Mouse (Mus musculus) forebrain, embryonic 15.5 days (tissue): ENCODE measurements around the gene Xk. TPM values are rescaled to one million over a fixed set of nuclear protein-coding genes. Genes with fewer than 3 reads are reported as not detected.

Source experiments
- ATAC-seq: fragments of 200-750 bp; cut with Nextera tagmentation; replicated peaks from 2 replicates; pipeline ENCODE4 v1.8.0; 2017; ENCODE audit warnings: mild to moderate bottlenecking, moderate TSS enrichment, moderate library complexity
- H3K27ac ChIP-seq: fragments of 300-500 bp; sonication (generic); replicated peaks from 2 replicates; pipeline ENCODE4 v1.5.1; 2015; ENCODE audit warnings: mild to moderate bottlenecking, inconsistent platforms
- H3K27me3 ChIP-seq: fragments of 300-500 bp; sonication (generic); 2 replicates; pipeline ENCODE4 v1.6.1; 2015; ENCODE audit warnings: inconsistent platforms
- H3K36me3 ChIP-seq: fragments of 300-500 bp; sonication (generic); 2 replicates; pipeline ENCODE4 v1.6.1; 2015; ENCODE audit warnings: mild to moderate bottlenecking, inconsistent platforms
- H3K4me1 ChIP-seq: fragments of 300-500 bp; sonication (generic); 2 replicates; pipeline ENCODE4 v1.6.1; 2015; ENCODE audit warnings: inconsistent platforms
- H3K4me2 ChIP-seq: fragments of 300-500 bp; sonication (generic); replicated peaks from 2 replicates; pipeline ENCODE4 v1.6.1; 2015; ENCODE audit warnings: mild to moderate bottlenecking, inconsistent platforms
- H3K4me3 ChIP-seq: fragments of 300-500 bp; sonication (generic); 2 replicates; pipeline ENCODE4 v1.5.1; 2015; ENCODE audit warnings: mild to moderate bottlenecking, inconsistent platforms
- H3K9ac ChIP-seq: fragments of 300-500 bp; sonication (generic); replicated peaks from 2 replicates; pipeline ENCODE4 v1.6.1; 2015; ENCODE audit warnings: mild to moderate bottlenecking, inconsistent platforms
- H3K9me3 ChIP-seq: fragments of 300-500 bp; sonication (generic); 2 replicates; pipeline ENCODE4 v1.6.1; 2016; ENCODE audit warnings: inconsistent platforms
- WGBS: fragments of 180-500 bp; shearing (Covaris S2); methylation state at CpG from one replicate; pipeline ENCODE4 v1.1.7; 2015; ENCODE audit warnings: mixed read lengths; 5-methylcytosine and 5-hydroxymethylcytosine counted together
- polyA plus RNA-seq: library from polyadenylated mRNA; unstranded; fragments of >200 nt; fragmentation: Nextera tagmentation; extraction: Ambion mirVana; gene quantifications from 2 replicates; pipeline ENCODE4 v1.2.1, GENCODE M21; 2015

Xk gene
- polyA plus RNA-seq: 3.2 and 3.7 TPM in 2 replicates

DNA sequence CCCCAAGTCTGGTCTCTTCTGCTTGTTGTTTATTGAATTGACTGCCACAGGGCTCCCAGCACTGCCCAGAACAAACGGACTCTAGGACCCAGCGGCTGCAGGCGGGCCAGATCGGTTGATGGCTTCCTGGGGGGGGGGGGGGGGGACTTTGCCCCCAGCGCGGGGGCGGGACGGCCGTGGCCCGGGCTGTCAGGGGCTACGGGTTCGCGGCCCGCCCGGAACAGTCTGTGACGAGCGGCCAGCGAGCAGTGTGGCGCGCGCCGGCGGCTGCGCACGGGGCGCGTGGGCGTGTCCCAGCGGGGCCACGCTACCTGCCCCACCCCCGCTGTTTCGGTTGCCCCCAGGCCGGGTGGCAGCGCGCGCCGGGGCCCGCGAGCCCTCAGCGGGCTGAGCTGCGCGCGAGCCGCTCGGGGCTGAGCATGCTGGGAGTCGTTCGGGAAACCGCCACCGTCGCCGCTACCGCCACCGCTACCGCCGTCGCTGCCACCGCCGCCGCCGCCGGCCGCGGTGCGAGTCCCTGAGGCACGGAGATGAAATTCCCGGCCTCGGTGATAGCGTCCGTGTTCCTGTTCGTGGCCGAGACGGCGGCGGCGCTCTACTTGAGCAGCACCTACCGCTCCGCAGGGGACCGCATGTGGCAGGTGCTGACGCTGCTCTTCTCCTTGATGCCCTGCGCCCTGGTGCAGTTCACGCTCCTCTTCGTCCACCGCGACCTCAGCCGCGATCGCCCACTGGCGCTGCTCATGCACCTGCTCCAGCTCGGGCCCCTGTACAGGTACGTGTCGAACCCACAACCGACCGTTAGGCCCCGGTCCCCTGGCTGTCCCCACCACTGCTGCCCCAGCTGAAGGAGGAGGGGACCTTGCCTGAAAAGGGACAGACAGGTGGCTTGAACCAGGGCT is at the start of gene Xk:
Xk (plus strand) TSS at position 297 of the 902 bp plus-strand sequence.
- no peaks in the 10 kb centered on the region for H3K4me1 ChIP-seq
- no peaks in the 10 kb centered on the region for H3K36me3 ChIP-seq
- peak within 1 kb of the TSS; percentile 44 for H3K4me2 ChIP-seq
- peak within 1 kb of the TSS; percentile 36 for H3K9ac ChIP-seq
- WGBS: 15% methylated on average over 92 of the region's 94 CpGs
- no peaks in the 10 kb centered on the region for H3K9me3 ChIP-seq
- no peaks in the 10 kb centered on the region for H3K27me3 ChIP-seq
- ATAC-seq: peak; percentile 91
- H3K27ac ChIP-seq: peak within 1 kb of the TSS; percentile 12
- peak within 1 kb of the TSS; percentile 58 for H3K4me3 ChIP-seq

DNA sequence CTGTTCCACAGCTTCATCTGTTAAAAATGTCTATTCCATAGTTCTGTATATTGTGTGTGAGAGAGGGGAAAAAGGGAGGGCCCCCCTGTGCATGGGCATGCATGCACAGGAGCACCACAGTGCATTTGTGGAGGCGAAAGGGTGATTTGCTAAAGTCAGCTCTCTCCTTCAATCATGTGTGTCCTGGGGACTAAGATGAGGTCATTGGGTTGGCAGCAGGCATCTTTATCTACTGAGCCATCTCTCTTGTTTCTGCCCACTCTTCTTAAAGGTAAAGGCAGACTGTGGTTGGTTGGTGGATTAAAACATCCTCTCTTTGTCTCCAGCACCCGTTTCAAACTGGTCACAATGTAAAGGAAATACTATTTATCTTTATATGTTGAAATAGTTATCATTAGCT is 45.5 kb upstream of the Xk start:
- 70% methylated on average over 2 of the region's 2 CpGs for WGBS
- Histone ChIP-seq H3K9me3 (no peaks in the 10 kb centered on the region), H3K4me1 (no peaks in the 10 kb centered on the region), H3K9ac (no peak overlapping the region), H3K27ac (no peak overlapping the region), H3K4me2 (no peak overlapping the region), H3K36me3 (no peaks in the 10 kb centered on the region), H3K27me3 (no peaks in the 10 kb centered on the region), H3K4me3 (no peak overlapping the region)
- ATAC-seq: no peak

DNA sequence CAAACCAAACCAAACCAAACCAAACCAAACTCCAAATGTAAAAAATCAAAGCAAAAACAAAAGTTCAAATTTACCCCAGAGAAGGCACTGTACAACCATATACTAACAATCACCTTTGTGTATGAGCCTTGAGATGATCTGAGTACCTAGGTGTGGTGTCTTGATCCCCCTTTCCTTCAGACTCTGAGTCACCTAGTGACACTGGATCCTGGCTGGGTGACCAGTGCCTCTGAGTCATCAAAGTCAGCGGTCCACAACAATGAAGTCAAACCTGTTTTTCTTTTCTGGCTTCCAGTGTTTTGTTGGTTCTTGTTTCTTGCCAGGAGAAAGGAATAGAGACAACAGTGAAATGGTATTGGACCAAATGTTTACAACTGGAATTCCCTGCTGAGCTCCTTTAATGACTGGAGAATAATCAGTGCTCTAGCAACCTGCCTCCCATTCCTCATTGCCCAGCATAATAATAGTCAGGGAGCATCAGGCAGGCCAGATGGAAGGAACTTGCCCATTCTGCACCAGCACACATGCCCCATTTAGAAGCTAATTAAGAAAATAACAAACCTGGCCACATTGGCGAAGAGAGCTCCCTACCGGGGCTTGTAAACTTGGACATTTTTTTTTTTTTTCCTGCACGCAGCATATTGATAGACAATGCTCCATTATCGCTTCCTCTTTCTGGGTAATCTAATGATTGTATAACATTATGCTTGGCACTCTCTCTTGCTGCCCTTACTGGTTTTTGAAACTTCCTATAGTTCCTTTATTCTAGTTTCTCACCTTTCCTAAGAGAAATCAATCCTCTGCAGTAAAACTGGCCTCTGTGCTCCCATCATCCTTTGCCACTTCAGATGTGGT is 31.6 kb upstream of the Xk start:
- peaks cover 14% of the 10 kb centered on the region; the same call in 1 of the 2 replicates for H3K4me1 ChIP-seq
- WGBS: 45% methylated on average over 5 of the region's 5 CpGs
- H3K36me3 ChIP-seq: no peaks in the 10 kb centered on the region
- H3K27ac ChIP-seq: 0 out of 2 replicates have a peak overlapping the region, but pooled peaks have one; percentile 34
- ATAC-seq: no peak; the same call in 1 of the 2 replicates
- no peak overlapping the region for H3K9ac ChIP-seq
- H3K9me3 ChIP-seq: no peaks in the 10 kb centered on the region
- H3K4me3 ChIP-seq: no peak overlapping the region
- no peaks in the 10 kb centered on the region for H3K27me3 ChIP-seq
- H3K4me2 ChIP-seq: no peak overlapping the region

DNA sequence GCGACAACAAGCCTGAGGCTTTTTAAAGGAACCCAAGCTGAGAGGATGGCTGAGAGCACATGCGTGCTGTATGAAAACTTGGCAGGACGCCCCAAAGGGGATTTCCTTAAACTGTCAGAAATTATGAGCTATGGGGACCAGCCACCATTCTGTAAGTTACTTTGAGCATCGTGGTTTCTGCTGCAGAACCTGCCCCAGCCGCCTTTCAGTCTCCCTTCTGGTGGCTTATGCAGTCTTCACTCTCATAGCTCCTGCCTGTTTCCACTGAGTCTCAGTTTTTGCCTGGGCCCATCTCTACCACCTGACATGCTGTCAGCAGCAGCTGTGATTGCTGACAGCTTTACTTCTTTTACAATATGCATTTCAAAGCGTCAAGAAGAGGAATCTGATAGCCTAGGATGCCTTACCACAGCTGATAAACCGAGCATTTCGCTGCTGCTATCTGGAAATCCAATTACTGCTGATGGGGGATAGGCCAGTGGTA is 29.1 kb upstream of the Xk start:
- H3K9ac ChIP-seq: no peak overlapping the region
- H3K4me1 ChIP-seq: peaks cover 15% of the 10 kb centered on the region; the same call in 1 of the 2 replicates
- peak overlapping the region; percentile 69 for H3K27ac ChIP-seq
- no peak overlapping the region for H3K4me3 ChIP-seq
- H3K9me3 ChIP-seq: no peaks in the 10 kb centered on the region
- ATAC-seq: peak; percentile 71
- H3K36me3 ChIP-seq: no peaks in the 10 kb centered on the region
- H3K27me3 ChIP-seq: no peaks in the 10 kb centered on the region
- H3K4me2 ChIP-seq: no peak overlapping the region
- WGBS: 45% methylated on average over 8 of the region's 8 CpGs

DNA sequence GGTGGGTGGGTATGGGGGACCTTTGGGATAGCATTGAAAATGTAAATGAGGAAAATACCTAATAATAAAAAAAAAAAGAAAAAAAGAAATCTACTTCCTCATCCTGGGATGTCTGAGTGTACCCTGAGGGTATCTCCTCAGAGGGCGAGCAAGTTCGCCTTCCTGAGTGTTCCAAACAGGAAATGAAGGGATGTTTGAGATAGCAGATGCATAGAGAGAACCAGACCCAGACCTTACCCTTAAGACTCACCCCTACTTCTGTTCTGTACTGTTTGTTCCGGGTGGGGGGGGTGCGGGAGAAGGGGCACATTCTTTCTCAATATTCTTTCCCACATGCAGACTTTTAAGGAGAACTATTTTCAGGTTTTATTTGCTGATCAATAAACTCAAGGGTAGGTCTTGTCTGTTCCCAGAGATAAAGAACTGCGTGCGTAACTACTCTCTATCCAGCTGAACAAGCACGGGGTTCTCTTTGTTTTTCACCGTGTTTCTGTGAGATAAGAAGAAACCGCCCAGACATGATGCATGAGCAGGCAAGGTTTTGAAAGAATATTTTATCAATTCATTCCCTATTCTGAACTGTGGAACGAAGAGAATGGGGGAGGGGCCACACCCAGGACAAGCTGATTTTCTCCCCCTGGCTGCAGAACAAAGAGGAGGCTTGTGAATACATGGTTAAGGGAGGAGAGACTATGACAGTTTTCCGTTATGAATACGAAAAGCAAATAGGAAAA is 27.8 kb upstream of the Xk start:
- no peaks in the 10 kb centered on the region for H3K36me3 ChIP-seq
- no peak overlapping the region for H3K4me3 ChIP-seq
- H3K4me2 ChIP-seq: no peak overlapping the region
- peaks cover 22% of the 10 kb centered on the region; the same call in 1 of the 2 replicates for H3K4me1 ChIP-seq
- no peak overlapping the region for H3K9ac ChIP-seq
- 62% methylated on average over 12 of the region's 12 CpGs for WGBS
- H3K9me3 ChIP-seq: no peaks in the 10 kb centered on the region
- ATAC-seq: peak; percentile 57
- no peaks in the 10 kb centered on the region for H3K27me3 ChIP-seq
- no peak overlapping the region; the same call in 1 of the 2 replicates for H3K27ac ChIP-seq

DNA sequence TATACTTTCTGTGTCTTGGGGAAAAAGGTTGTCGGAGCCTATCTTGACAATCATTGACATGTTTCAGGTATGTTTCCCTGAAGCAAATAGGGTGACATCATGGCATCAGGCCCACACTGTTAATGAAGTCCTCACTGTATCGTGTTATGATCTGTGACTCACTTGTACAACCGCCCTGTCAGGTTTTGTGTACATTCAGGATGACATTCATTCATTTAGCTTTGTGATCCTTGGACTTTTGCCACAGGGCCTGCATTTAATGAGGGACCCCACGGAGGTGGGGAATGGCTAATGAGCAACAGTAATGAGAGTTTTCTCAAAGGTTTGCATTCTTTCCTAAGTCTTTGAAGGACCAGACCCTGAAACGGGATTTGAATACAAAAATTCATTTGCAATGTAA is 23.6 kb upstream of the Xk start:
- Histone ChIP-seq H3K4me3 (no peak overlapping the region), H3K36me3 (no peaks in the 10 kb centered on the region), H3K4me1 (peaks cover 13% of the 10 kb centered on the region; the same call in 1 of the 2 replicates), H3K27me3 (no peaks in the 10 kb centered on the region), H3K4me2 (no peak overlapping the region), H3K9me3 (no peaks in the 10 kb centered on the region), H3K27ac (0 out of 2 replicates have a peak overlapping the region, but pooled peaks have one; percentile 8), H3K9ac (no peak overlapping the region)
- ATAC-seq: peak; percentile 72
- WGBS: 30% methylated on average over 5 of the region's 5 CpGs

DNA sequence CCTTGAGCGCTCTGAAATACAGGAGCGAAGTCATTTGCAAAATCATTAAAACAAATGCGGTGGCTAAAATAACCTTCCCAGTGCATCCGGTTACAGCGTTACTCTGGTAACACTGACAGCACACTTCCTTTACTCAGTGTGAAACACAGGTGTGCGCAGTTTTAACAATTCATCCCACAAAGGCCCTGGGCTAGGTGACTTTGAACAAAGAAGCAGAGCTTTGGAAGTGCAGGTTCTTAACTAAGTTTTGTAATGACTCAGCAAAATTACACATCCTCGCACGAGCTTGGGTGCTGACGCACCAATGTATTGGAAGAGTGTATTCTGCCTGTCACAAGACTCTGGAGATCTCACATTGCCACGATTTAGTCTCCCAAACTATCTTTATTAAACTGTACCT is 18.6 kb upstream of the Xk start:
- H3K36me3 ChIP-seq: no peaks in the 10 kb centered on the region
- H3K4me3 ChIP-seq: no peak overlapping the region
- no peaks in the 10 kb centered on the region for H3K9me3 ChIP-seq
- no peaks in the 10 kb centered on the region for H3K27me3 ChIP-seq
- ATAC-seq: no peak
- H3K9ac ChIP-seq: no peak overlapping the region
- 84% methylated on average over 10 of the region's 10 CpGs for WGBS
- H3K27ac ChIP-seq: no peak overlapping the region
- no peak overlapping the region for H3K4me2 ChIP-seq
- peaks cover 2% of the 10 kb centered on the region; the same call in 1 of the 2 replicates for H3K4me1 ChIP-seq

DNA sequence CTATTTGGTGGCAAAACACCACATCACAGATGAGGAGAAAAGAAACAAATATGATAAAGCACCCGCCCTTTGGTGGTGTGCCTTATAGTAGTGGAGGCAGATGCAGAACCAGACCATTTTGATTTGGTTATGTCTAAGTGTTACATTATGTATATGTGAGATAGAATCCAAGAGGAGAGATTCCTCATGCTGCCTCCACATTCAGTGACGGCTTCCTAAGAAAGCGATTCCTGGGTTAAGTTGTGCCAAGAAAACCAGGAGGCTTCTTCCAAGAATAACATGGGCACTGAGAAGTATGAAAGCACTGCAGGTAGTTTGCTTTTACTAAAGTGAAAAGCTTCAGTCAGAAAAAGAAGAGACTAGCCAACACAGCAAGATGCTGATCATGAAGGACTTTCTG is 17.7 kb upstream of the Xk start:
- Histone ChIP-seq H3K9ac (no peak overlapping the region), H3K36me3 (no peaks in the 10 kb centered on the region), H3K4me2 (no peak overlapping the region), H3K27ac (no peak overlapping the region), H3K27me3 (no peaks in the 10 kb centered on the region), H3K4me3 (no peak overlapping the region), H3K4me1 (no peaks in the 10 kb centered on the region), H3K9me3 (no peaks in the 10 kb centered on the region)
- WGBS: 85% methylated on average over 3 of the region's 3 CpGs
- no peak for ATAC-seq

DNA sequence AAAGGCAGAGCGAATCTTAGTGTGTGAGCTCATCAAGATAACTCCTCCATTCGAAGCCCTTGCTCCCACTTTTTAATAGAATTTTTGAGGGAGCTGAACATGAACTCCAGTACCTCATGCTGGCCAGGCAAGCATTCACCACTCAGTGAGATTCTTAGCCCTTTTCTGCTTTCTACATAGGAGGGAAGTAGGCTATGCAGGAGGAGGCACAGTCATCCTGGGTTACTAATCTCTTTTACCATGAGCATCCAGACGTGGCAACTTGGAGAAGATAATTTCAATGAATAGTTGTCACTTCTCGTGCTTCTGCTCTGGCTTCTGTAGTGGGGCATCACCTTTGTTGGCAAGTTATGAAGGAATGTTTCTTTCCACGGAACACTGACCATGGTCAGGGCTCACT is 15.8 kb upstream of the Xk start, which contains the start of gene Gm14862:
Gm14862 (minus strand) TSS at position 134 of the 400 bp plus-strand sequence.
- Histone ChIP-seq H3K4me1 (no peaks in the 10 kb centered on the region), H3K36me3 (no peaks in the 10 kb centered on the region), H3K4me3 (no peak within 1 kb of the TSS), H3K9me3 (no peaks in the 10 kb centered on the region), H3K27ac (no peak within 1 kb of the TSS), H3K4me2 (no peak within 1 kb of the TSS), H3K27me3 (no peaks in the 10 kb centered on the region), H3K9ac (no peak within 1 kb of the TSS)
- no peak for ATAC-seq
- 80% methylated on average over 5 of the region's 5 CpGs for WGBS

DNA sequence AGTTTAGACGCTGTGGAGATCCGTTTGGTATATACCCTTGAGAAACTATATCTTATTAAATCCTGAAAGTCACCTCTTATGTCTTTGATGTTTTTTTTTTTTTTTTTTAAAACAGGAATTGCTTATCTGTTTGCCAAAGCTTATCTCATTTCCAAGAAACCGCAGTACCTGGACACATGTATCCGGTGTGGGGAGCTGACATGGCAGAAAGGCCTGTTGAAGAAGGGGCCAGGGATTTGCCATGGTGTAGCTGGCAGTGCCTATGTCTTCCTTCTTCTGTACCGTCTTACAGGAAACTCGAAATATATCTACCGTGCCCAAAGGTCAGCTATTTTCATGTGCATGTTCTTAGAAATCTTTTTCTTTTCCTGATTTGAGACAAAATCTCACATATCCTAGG is 14.7 kb upstream of the Xk start:
- no peaks in the 10 kb centered on the region for H3K36me3 ChIP-seq
- H3K9ac ChIP-seq: no peak overlapping the region
- no peak overlapping the region for H3K27ac ChIP-seq
- 95% methylated on average over 7 of the region's 7 CpGs for WGBS
- H3K4me3 ChIP-seq: no peak overlapping the region
- H3K27me3 ChIP-seq: no peaks in the 10 kb centered on the region
- ATAC-seq: no peak
- H3K4me2 ChIP-seq: no peak overlapping the region
- H3K9me3 ChIP-seq: no peaks in the 10 kb centered on the region
- no peaks in the 10 kb centered on the region for H3K4me1 ChIP-seq

DNA sequence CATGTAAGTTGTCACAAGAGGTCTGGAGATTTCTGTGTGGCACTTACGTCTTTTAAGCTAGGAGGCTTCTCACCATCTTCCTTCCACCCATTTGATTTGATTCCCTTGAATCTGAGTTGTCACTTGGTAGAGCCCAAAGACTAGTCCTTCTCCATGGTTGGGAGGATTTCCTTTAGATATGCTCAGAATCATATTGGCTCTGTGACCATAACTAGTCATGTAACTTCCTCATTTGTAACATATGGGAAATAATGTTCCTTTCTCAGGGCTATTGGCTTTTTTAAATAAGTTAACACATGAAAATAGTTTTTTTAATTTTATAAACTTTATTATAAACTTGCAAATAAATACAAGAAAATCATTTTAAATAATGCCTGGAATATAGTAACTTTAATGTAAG is 13.3 kb upstream of the Xk start:
- WGBS: 83% methylated on average over 1 of the region's 1 CpGs

More for the DNA sequence above, 13.3 kb upstream of the Xk start:
- no peak overlapping the region for H3K9ac ChIP-seq
- no peak for ATAC-seq
- no peaks in the 10 kb centered on the region for H3K9me3 ChIP-seq
- H3K4me1 ChIP-seq: no peaks in the 10 kb centered on the region
- H3K36me3 ChIP-seq: no peaks in the 10 kb centered on the region
- no peak overlapping the region for H3K4me2 ChIP-seq
- no peaks in the 10 kb centered on the region for H3K27me3 ChIP-seq
- H3K4me3 ChIP-seq: no peak overlapping the region
- H3K27ac ChIP-seq: no peak overlapping the region
